Mouse (Mus musculus): ENCODE measurements around the gene Zfp583. TPM values are rescaled to one million over a fixed set of nuclear protein-coding genes. Genes with fewer than 3 reads are reported as not detected.

Zfp583 gene
- polyA plus RNA-seq, 1 experiment from 2014 or later, result 5.3 TPM

DNA sequence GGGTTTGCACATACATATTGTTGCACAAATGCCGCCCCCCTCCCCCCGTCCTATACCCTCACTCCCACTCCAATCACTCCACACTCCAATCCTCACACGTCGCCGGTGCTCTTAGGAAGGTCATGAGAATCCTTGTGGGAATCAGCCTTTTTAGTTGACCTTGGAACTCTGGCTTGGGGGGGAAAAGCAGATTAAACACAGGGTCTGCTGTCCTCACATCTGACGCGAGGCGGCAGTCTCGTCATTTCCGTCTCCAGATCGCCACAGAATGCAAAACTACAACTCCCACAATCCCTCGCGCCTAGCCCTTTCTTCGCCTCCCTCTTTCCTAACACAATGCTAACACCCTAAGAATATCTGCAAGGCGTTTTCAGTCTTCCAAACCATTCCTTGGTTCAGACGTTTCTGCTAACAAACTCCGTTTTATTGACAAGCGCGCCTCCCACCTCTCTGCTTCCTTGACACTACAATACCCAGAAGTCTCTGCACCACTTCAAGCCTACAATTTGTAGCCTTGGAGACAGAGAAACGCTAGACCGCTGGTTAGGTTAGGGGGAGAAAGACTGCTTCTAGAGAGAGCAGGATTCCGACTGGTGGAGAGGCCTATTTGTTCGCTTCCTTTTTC lies 47.5 kb downstream of the Zfp583 start:
- peak; percentile 93 for DNase-seq (ENCODE audit: low spot score)
- H3K9me3 ChIP-seq, result peaks cover 2% of the 10 kb centered on the region; the same call in 1 of the 2 replicates
- no peaks in the 10 kb centered on the region for H3K36me3 ChIP-seq
- H3K27ac ChIP-seq, result peak overlapping the region; percentile 85
- peak overlapping the region; percentile 64 for H3K4me3 ChIP-seq
- peaks cover 12% of the 10 kb centered on the region for H3K4me1 ChIP-seq
- no peaks in the 10 kb centered on the region for H3K27me3 ChIP-seq (ENCODE audit: insufficient read depth, poor library complexity, severe bottlenecking)
- WGBS, result 2% methylated on average over 23 of the region's 23 CpGs

- no peaks in the 10 kb centered on the region for H3K27me3 ChIP-seq (ENCODE audit: insufficient read depth, poor library complexity, severe bottlenecking)
- no peaks in the 10 kb centered on the region for H3K36me3 ChIP-seq
- peak overlapping the region; percentile 64 for H3K4me3 ChIP-seq
- H3K9me3 ChIP-seq, result peaks cover 2% of the 10 kb centered on the region; the same call in 1 of the 2 replicates
- DNase-seq (ENCODE audit: low spot score), result no peak
- peaks cover 12% of the 10 kb centered on the region for H3K4me1 ChIP-seq
- peak overlapping the region; percentile 85; the same call in 1 of the 2 replicates for H3K27ac ChIP-seq
- WGBS, result 0% methylated on average over 1 of the region's 1 CpGs
Measured at GRCm38 (mm10) chr7:6282749-6283148, 48.3 kb downstream of the Zfp583 start.

DNA sequence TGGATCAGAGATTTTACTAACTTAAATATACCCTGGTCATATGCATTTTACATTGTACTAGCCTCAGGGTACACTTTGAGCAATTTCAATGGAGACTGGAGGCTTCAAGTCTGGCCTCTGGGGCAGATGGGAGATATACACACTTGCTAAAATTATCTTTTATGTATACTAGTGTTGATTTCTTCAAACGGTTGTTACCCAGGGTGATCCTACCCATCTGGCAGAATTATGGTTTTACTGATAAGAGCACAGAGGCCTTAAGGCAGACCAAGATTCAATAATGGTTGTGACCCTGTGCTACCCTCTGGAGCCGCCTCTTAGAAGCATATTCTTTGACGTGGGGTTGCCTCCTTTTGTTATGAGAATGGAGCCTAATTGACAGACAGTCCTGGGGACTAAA lies 53.2 kb downstream of the Zfp583 start:
- no peak for DNase-seq (ENCODE audit: low spot score)
- H3K36me3 ChIP-seq, result no peaks in the 10 kb centered on the region
- H3K9me3 ChIP-seq, result no peaks in the 10 kb centered on the region
- H3K4me3 ChIP-seq, result no peak overlapping the region
- WGBS, result 51% methylated on average over 3 of the region's 3 CpGs
- H3K27ac ChIP-seq, result no peak overlapping the region
- no peaks in the 10 kb centered on the region for H3K4me1 ChIP-seq
- H3K27me3 ChIP-seq (ENCODE audit: insufficient read depth, poor library complexity, severe bottlenecking), result no peaks in the 10 kb centered on the region

GRCm38 (mm10) chr7:6265695-6266094 lies 65.4 kb downstream of the Zfp583 start:
- no peak for DNase-seq (ENCODE audit: low spot score)
- Histone ChIP-seq H3K9me3 (no peaks in the 10 kb centered on the region), H3K27me3 (ENCODE audit: insufficient read depth, poor library complexity, severe bottlenecking) (no peaks in the 10 kb centered on the region), H3K4me1 (no peaks in the 10 kb centered on the region), H3K36me3 (no peaks in the 10 kb centered on the region), H3K4me3 (no peak overlapping the region), H3K27ac (no peak overlapping the region)
- WGBS, result 59% methylated on average over 8 of the region's 8 CpGs

Other genes with a start within 250 kb of the Zfp583 start
- gene Zfp787, start 175.3 kb downstream of the Zfp583 start, polyA plus RNA-seq (2016; fragmentation: Nextera tagmentation; extraction: Ambion mirVana), result 22.3 and 31.1 TPM in 2 replicates
- gene Zfp444, start 159.1 kb downstream of the Zfp583 start, polyA plus RNA-seq (2016; fragmentation: Nextera tagmentation; extraction: Ambion mirVana), result 38.6 and 51.4 TPM in 2 replicates
- gene Galp, start 134.2 kb downstream of the Zfp583 start, polyA plus RNA-seq (2016; fragmentation: Nextera tagmentation; extraction: Ambion mirVana), result not detected in 2 replicates
- gene Zscan5b, start 109.0 kb downstream of the Zfp583 start, polyA plus RNA-seq (2016; fragmentation: Nextera tagmentation; extraction: Ambion mirVana), result not detected in 2 replicates
- gene Epp13, start 78.6 kb downstream of the Zfp583 start, polyA plus RNA-seq (2016; fragmentation: Nextera tagmentation; extraction: Ambion mirVana), result not detected in 2 replicates
- gene Zfp667, start 44.7 kb downstream of the Zfp583 start, polyA plus RNA-seq (2016; fragmentation: Nextera tagmentation; extraction: Ambion mirVana), result 3.4 and 4.1 TPM in 2 replicates
- gene Gm3854, start 12.5 kb upstream of the Zfp583 start, polyA plus RNA-seq (2016; fragmentation: Nextera tagmentation; extraction: Ambion mirVana), result 1.8 and 2.4 TPM in 2 replicates
- 0.83 and 1.3 TPM in 2 replicates for gene Zfp78, start 32.0 kb upstream of the Zfp583 start, polyA plus RNA-seq (2016; fragmentation: Nextera tagmentation; extraction: Ambion mirVana)
- 8.6 and 9.5 TPM in 2 replicates for gene Zfp28, start 52.0 kb upstream of the Zfp583 start, polyA plus RNA-seq (2016; fragmentation: Nextera tagmentation; extraction: Ambion mirVana)
- gene Smim17, start 67.4 kb upstream of the Zfp583 start, polyA plus RNA-seq (2016; fragmentation: Nextera tagmentation; extraction: Ambion mirVana), result 0.18 and 0.21 TPM in 2 replicates
- not detected in 2 replicates for gene Gm20715, start 79.0 kb upstream of the Zfp583 start, polyA plus RNA-seq (2016; fragmentation: Nextera tagmentation; extraction: Ambion mirVana)
- not detected in 2 replicates for gene Olfr1344, start 107.4 kb upstream of the Zfp583 start, polyA plus RNA-seq (2016; fragmentation: Nextera tagmentation; extraction: Ambion mirVana)
- gene Olfr1336, start 124.9 kb upstream of the Zfp583 start, polyA plus RNA-seq (2016; fragmentation: Nextera tagmentation; extraction: Ambion mirVana), result not detected in 2 replicates
- not detected in 2 replicates for gene Olfr1346, start 135.8 kb upstream of the Zfp583 start, polyA plus RNA-seq (2016; fragmentation: Nextera tagmentation; extraction: Ambion mirVana)
- not detected in 2 replicates for gene Olfr5, start 155.7 kb upstream of the Zfp583 start, polyA plus RNA-seq (2016; fragmentation: Nextera tagmentation; extraction: Ambion mirVana)
- gene Olfr1347, start 168.5 kb upstream of the Zfp583 start, polyA plus RNA-seq (2016; fragmentation: Nextera tagmentation; extraction: Ambion mirVana), result not detected in 2 replicates
- not detected in 2 replicates for gene Olfr1348, start 177.5 kb upstream of the Zfp583 start, polyA plus RNA-seq (2016; fragmentation: Nextera tagmentation; extraction: Ambion mirVana)
- gene Olfr1349, start 191.7 kb upstream of the Zfp583 start, polyA plus RNA-seq (2016; fragmentation: Nextera tagmentation; extraction: Ambion mirVana), result not detected in 2 replicates
- not detected in 2 replicates for gene Olfr1350, start 233.6 kb upstream of the Zfp583 start, polyA plus RNA-seq (2016; fragmentation: Nextera tagmentation; extraction: Ambion mirVana)